Mouse (Mus musculus) forebrain, embryonic 10.5 days (tissue): ENCODE results near the gene Rhbdd3. TPM values are rescaled to one million over a fixed set of nuclear protein-coding genes. Genes with fewer than 3 reads are reported as not detected.

Source experiments
- DNase-seq: peaks from one replicate; pipeline ENCODE4 v3.0.0-alpha.2; 2017; ENCODE audit warnings: low spot score; ENCODE audit errors: extremely low spot score
- H3K27ac ChIP-seq: fragments of 300-500 bp; sonication (generic); 2 replicates; pipeline ENCODE4 v1.5.1; 2016; ENCODE audit warnings: mild to moderate bottlenecking
- H3K27me3 ChIP-seq: fragments of 300-500 bp; sonication (generic); 2 replicates; pipeline ENCODE4 v1.6.1; 2016; ENCODE audit warnings: mild to moderate bottlenecking; ENCODE audit not compliant: poor library complexity, severe bottlenecking
- H3K36me3 ChIP-seq: fragments of 300-500 bp; sonication (generic); replicated peaks from 2 replicates; pipeline ENCODE4 v1.6.1; 2016; ENCODE audit warnings: mild to moderate bottlenecking, moderate library complexity
- H3K4me1 ChIP-seq: fragments of 300-500 bp; sonication (generic); 2 replicates; pipeline ENCODE4 v1.6.1; 2016
- H3K4me3 ChIP-seq: fragments of 300-500 bp; sonication (generic); 2 replicates; pipeline ENCODE4 v1.5.1; 2016; ENCODE audit warnings: mild to moderate bottlenecking, moderate library complexity
- H3K9me3 ChIP-seq: fragments of 300-500 bp; sonication (generic); 2 replicates; pipeline ENCODE4 v1.6.1; 2016; ENCODE audit warnings: mild to moderate bottlenecking, moderate library complexity
- WGBS: fragments of 180-500 bp; shearing (Covaris S2); methylation state at CpG from one replicate; pipeline ENCODE4 v1.1.7; 2016; 5-methylcytosine and 5-hydroxymethylcytosine counted together
- polyA plus RNA-seq: library from polyadenylated mRNA; unstranded; fragments of >200 nt; fragmentation: Nextera tagmentation; extraction: Ambion mirVana; gene quantifications from 2 replicates; pipeline ENCODE4 v1.2.1, GENCODE M21; 2016

Rhbdd3 gene
- polyA plus RNA-seq, 1 experiment from 2014 or later, result 29.7 TPM

DNA sequence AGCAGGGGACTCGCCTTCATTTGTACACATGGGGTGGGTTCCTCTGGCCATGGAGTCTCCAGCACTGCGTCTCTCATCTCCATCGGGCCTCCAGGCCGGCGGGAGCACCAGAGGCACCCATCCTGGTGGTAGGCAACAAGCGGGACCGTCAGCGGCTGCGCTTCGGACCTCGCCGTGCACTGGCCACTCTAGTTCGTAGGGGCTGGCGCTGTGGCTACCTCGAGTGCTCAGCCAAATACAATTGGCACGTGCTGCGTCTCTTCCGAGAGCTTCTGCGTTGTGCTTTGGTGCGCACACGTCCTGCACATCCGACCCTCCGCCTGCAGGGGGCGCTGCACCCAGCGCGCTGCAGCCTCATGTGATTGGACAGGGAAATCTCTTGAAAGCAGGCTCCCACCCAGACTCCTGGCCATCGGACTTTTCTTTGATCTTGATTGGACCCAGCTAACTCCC is 39.0 kb upstream of the Rhbdd3 start:
- Histone ChIP-seq H3K4me1 (peaks cover 91% of the 10 kb centered on the region), H3K4me3 (0 out of 2 replicates have a peak overlapping the region, but pooled peaks have one; percentile 13)

DNA sequence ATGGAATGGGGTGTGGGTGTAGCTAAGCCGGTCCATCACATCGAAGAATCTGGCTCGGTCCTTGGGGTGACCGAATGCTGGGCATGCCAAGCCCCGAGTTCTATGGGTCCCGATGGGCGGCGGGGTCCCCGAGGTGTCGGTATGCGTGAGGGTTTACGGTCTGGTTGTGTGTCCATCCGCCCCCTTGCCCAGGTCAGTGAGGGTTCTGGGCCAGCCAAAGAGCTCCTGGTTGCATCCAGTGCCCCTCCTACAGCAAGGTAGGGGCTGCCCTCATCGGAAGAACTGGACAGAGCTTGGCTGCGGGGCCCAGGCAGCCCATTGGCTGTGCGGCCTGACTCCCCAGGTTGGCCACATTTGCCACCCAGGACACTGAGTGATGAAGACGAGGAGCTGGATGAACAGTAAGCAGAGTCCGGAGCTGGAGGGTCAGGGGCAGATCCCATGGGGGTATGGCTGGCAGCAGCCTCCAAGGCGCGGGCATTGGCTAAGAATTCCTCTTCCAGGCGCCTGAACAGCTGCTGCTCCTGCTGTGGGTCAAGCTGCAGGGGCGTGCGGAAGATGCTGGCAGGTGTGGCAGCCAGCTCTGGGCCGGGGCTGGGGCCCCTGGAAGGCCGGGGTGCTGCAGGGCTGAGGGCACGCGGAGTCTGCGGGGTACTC is 37.8 kb upstream of the Rhbdd3 start:
- Histone ChIP-seq H3K4me3 (peak overlapping the region; percentile 54), H3K27ac (peak overlapping the region; percentile 74), H3K36me3 (peaks cover 10% of the 10 kb centered on the region; the same call in 1 of the 2 replicates), H3K9me3 (no peaks in the 10 kb centered on the region), H3K4me1 (peaks cover 91% of the 10 kb centered on the region), H3K27me3 (peaks cover 91% of the 10 kb centered on the region)
- DNase-seq, result peak; percentile 44
- 49% methylated on average over 28 of the region's 28 CpGs for WGBS

More for the DNA sequence above, 39.0 kb upstream of the Rhbdd3 start:
- H3K27me3 ChIP-seq, result peaks cover 100% of the 10 kb centered on the region
- peak; percentile 58 for DNase-seq
- no peaks in the 10 kb centered on the region for H3K9me3 ChIP-seq
- peaks cover 10% of the 10 kb centered on the region; the same call in 1 of the 2 replicates for H3K36me3 ChIP-seq
- 9% methylated on average over 27 of the region's 27 CpGs for WGBS
- H3K27ac ChIP-seq, result no peak overlapping the region

DNA sequence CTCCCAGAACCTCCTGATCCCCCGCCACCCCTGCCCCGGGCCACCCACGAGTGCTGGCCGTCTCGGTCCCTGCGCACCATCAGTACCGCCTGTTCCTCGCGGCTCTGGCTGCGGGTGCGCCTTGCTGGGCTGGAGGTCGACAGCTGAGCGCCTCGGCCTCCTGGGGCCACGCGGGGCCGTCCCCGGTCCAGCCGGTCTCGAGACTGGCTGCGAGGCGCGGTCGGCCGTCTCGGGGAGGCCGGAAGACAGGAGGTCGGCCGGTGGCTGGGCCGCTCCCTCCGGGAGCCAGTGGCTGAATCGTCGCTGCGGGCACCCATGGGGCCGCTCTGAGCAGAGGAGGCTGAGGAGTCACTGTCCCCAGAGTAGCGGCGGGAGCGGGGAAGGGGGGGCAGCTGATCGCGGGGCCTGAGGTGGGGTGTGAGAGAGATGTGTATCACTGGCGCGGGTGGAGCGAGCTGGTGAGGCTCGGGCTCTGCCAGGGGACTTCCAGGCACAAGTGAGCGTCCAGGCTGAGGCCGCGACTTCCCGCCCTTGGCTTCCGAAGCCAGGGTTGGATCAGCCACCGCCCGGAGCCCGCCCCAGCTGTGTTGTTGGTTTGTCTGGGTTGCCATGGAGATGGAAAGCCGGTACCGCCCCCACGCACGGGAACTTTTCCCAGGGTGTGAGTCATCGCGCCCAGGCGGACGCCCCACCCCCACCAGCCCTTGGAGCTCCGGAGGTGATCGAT is 37.1 kb upstream of the Rhbdd3 start:
- Histone ChIP-seq H3K4me1 (peaks cover 84% of the 10 kb centered on the region), H3K36me3 (peaks cover 10% of the 10 kb centered on the region; the same call in 1 of the 2 replicates), H3K27ac (peak overlapping the region; percentile 74), H3K4me3 (peak overlapping the region; percentile 54), H3K9me3 (no peaks in the 10 kb centered on the region), H3K27me3 (peaks cover 84% of the 10 kb centered on the region)
- DNase-seq, result peak; percentile 89
- 1% methylated on average over 62 of the region's 62 CpGs for WGBS

DNA sequence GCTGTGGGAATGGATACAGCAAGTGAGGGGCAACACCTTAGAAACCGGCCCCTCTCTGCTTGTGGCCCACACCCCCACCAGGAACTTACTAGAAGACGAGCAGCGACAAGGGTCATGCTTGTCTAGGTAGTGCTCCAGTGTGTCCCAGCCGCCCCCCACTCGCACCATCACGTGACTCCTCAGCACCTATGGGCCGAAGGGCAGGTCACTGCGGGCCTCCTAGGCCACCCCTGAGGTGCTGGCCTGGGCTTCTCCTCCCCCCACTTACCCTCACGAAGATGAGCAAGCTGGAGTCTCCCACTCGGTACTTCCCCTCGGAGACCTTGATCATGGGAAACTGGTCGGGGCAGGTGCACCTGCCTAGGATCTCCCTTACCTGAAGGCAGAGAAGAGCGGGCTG is 36.4 kb upstream of the Rhbdd3 start:
- Histone ChIP-seq H3K4me3 (peak overlapping the region; percentile 54), H3K9me3 (no peaks in the 10 kb centered on the region), H3K36me3 (peaks cover 13% of the 10 kb centered on the region), H3K27me3 (peaks cover 77% of the 10 kb centered on the region), H3K4me1 (peaks cover 77% of the 10 kb centered on the region), H3K27ac (peak overlapping the region; percentile 74; the same call in 1 of the 2 replicates)
- WGBS, result 11% methylated on average over 13 of the region's 13 CpGs
- no peak for DNase-seq

DNA sequence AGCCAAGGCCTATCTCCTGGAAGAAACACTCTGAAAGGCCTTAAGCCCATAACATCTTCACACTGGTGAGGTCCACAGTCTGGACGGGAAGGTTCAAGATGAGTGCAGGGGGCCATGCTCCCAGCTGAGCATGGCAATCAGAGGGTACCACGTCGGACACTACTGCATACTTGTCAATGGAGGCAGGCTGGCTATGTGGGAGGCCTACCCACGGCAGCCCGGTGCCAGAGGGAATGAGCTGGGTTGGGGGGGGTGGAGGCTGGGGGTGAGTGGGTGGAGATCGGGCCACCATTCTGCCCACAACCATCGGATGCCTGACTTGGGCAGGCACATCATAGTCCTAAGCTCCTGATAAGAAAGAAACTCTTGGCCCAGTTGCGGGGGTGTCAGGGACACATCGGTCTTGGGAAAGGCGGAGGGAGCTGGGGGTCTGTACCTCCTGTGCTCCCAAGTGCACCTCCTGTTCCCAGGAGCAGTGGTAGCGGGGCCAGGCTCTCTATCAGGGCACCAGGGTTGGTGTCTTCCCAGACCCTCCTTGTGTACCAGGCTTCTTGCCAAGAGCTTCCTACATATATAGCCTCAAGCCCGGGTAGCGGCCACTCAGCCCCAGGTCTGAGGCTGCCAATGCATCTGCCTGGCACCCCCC is 35.7 kb upstream of the Rhbdd3 start:
- Histone ChIP-seq H3K9me3 (no peaks in the 10 kb centered on the region), H3K4me3 (peak overlapping the region; percentile 54; the same call in 1 of the 2 replicates), H3K27me3 (peaks cover 70% of the 10 kb centered on the region), H3K4me1 (peaks cover 70% of the 10 kb centered on the region), H3K36me3 (peaks cover 19% of the 10 kb centered on the region), H3K27ac (no peak overlapping the region)
- WGBS, result 65% methylated on average over 13 of the region's 13 CpGs
- no peak for DNase-seq

DNA sequence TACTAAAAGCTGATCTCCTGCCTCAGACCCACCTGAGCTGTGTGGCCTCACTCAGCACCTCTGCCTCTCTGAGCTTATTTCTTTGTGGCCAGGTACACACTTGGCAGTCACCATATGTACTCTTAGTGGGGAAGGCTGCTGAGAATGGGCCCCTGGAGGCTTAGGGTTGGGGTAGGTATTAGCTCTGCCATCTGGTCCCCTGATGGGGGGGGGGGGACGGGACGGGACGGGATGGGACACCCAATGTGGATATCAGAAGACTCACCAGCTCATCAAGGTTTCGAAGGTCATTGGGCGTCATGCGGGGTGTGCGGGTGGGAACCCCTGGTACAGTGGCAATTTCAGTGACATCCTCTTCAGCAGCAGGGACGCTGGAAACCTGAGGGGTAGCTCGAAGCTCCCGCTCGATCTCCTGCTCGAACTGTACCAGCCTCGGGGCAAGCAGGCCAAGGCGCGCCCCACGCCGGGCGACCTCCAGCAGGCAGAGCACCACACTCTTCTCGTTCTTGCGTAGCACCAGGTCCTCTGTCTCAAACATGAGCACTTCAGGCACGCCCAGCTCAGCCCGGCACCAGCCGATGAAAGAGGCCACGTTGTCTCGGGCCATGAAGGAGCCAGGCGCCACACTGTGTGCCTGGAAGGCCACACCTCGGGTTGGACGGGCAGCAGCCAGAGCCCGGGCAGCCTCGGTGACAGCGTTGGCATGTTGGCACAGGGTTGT is 35.0 kb upstream of the Rhbdd3 start:
- Histone ChIP-seq H3K27ac (no peak overlapping the region), H3K4me3 (peak overlapping the region; percentile 75), H3K36me3 (peaks cover 27% of the 10 kb centered on the region), H3K4me1 (peaks cover 63% of the 10 kb centered on the region), H3K27me3 (peaks cover 63% of the 10 kb centered on the region), H3K9me3 (no peaks in the 10 kb centered on the region)
- peak; percentile 33 for DNase-seq
- WGBS, result 53% methylated on average over 31 of the region's 31 CpGs

DNA sequence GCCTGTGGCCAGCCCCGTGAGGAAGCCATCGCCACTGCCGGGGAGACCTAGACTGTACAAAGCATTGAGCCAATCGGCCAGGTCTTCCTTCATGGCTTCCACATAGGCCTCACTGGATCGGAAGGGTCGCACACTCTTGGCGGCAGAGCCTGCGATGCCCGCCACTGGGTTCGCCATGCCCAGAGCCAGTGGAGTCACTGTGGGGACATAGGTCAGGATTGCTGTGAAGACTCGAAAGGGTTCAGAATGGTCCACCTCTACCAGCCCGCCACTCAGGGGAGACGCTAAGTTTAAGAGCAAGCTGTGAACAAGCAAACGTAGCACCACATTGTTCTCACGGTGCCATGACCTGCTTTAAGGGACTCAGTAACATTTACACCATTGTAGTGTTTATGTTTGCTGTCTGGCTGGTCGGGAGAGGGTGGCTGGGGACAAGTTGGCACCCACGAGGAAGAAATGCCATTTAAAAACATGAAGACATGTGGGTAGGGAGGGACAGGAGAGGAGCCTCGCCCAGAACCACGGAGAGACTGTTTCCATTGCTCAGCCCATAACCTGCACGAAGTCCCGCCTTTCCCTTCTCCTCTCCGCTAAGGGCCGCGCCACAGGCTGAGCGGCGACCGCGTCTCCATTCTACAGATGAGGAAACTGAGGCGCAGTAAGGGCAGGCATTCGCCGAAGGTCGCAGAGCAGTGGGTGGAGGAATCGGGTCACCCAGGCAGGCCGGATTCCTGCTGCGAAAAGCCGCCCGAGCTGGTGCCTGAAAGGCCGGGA is 34.3 kb upstream of the Rhbdd3 start:
- peaks cover 55% of the 10 kb centered on the region for H3K27me3 ChIP-seq
- H3K36me3 ChIP-seq, result peaks cover 34% of the 10 kb centered on the region
- H3K4me3 ChIP-seq, result peak overlapping the region; percentile 75
- 14% methylated on average over 38 of the region's 38 CpGs for WGBS
- no peaks in the 10 kb centered on the region for H3K9me3 ChIP-seq
- peaks cover 55% of the 10 kb centered on the region for H3K4me1 ChIP-seq
- H3K27ac ChIP-seq, result peak overlapping the region; percentile 86
- peak; percentile 36 for DNase-seq

DNA sequence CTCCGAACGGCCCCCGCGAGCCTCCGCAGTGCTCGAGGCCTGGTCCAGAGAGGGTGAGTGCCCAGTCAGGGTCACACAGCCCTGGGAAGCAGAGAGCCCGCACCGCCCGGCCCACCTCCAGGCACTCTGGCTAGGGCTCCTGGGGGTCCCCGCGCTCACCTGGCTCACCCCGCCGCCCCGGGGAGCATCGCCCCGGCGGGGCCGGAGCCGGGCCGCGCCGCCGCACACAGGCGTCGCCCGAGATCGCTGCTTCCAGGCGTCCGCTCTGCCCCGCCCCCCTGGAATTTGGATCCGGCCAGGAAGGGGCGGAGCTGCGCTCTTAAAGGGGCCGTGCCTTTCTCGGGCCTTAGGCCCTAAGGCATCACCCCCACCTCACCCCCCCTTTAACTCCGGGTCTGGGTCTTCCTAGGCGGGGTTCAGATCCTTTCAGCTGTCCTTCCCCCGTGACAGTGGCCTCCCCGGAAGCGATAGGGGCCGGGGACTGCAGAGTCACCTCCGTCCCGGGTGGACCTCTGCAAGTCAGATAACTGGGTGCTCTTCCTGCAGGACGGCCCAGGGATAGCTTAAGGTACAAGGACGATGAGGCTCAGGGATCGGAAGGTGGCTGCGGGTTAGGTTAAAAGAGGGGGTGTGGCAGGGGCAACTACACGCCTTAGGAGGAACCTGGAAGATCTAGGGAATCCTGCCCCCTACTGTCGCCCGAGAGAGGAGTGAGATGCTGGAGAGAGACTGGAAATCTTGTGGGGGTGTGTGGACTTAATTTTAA is 33.5 kb upstream of the Rhbdd3 start, which contains the start of gene Gas2l1:
TSS of gene Gas2l1 (minus strand) at position 272 of the 766 bp plus-strand sequence.
- under 1% methylated on average over 50 of the region's 50 CpGs for WGBS
- Histone ChIP-seq H3K4me1 (peaks cover 51% of the 10 kb centered on the region), H3K4me3 (peak within 1 kb of the TSS; percentile 75), H3K27me3 (peaks cover 48% of the 10 kb centered on the region), H3K9me3 (no peaks in the 10 kb centered on the region), H3K36me3 (peaks cover 42% of the 10 kb centered on the region), H3K27ac (peak within 1 kb of the TSS; percentile 86)
- peak; percentile 88 for DNase-seq

DNA sequence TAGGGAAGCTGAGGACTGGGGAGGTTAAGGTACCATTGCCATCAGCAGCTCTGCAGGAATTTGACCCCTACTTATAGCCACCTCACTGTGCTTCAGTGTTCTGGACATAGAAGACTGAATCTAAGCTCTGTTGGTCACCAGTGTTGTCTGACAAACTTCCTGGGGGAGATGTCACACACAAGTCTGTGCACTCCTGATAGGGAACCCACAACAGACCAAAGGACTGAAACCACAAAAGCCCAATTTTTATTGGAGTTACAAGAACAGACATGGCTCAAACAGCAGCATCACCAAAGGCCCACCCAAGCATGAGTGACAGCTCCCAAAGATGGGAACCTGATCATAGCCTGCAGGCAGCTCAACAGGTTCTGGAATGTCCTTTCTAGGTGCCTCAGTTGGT is 31.7 kb upstream of the Rhbdd3 start:
- Histone ChIP-seq H3K9me3 (no peaks in the 10 kb centered on the region), H3K27me3 (peaks cover 30% of the 10 kb centered on the region), H3K4me3 (no peak overlapping the region), H3K4me1 (peaks cover 36% of the 10 kb centered on the region), H3K27ac (no peak overlapping the region), H3K36me3 (peaks cover 51% of the 10 kb centered on the region)
- DNase-seq, result no peak

DNA sequence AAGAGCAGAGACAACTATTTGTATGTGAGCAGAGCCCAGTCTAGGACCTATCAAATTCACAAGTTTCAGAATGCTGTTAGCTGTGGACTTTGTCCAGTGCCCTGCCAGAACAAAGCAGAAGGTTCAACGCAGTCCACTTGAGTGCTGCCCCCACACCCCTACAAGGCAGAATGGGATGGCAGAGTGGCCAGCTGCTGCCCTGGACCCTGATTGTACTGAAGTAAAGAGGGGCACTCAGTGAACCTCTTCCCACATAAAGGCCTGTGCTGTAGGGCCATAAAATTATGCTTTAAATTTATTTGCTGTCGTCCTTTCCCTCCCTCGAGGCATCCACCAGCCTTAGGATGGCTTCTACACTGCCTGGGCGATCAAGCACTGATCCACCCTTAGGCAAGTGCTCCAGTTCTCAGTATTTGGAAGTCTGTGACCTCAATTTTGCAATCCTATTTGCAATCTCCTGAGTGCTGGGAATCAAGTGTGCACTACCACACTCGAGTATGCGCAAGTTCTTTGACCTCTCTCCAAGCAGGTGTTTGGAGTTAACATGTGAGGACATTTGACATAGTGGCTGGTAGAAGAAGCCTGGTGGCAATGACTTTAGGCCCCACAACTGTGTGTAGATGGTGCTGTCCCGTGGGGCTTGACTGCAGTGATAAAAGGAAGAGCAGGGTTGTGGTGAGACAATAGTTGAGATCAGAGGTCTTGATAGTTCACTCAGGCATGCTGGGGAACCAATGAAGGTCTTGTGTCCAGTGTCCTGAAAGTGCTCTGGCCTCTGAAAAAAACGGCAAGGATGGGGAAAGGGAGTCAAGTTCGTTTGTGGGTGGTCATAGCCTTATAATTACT is 30.4 kb upstream of the Rhbdd3 start:
- H3K27ac ChIP-seq, result no peak overlapping the region
- DNase-seq, result no peak
- peaks cover 63% of the 10 kb centered on the region for H3K36me3 ChIP-seq
- H3K4me3 ChIP-seq, result no peak overlapping the region
- peaks cover 17% of the 10 kb centered on the region for H3K27me3 ChIP-seq
- peaks cover 23% of the 10 kb centered on the region for H3K4me1 ChIP-seq
- no peaks in the 10 kb centered on the region for H3K9me3 ChIP-seq
- WGBS, result 88% methylated on average over 9 of the region's 9 CpGs
